Mouse (Mus musculus) erythroblast, embryonic 14.5 days (primary cell): ENCODE results near the gene Rad23b. TPM values are rescaled to one million over a fixed set of nuclear protein-coding genes. Genes with fewer than 3 reads are reported as not detected.

ENCODE experiments used
- H3K27me3 ChIP-seq: 2 replicates; pipeline ENCODE4 v1.6.1; 2012; ENCODE audit warnings: inconsistent platforms; ENCODE audit not compliant: control insufficient read depth
- H3K36me3 ChIP-seq: 2 replicates; pipeline ENCODE4 v1.6.1; 2012; ENCODE audit warnings: mild to moderate bottlenecking, inconsistent platforms; ENCODE audit not compliant: control insufficient read depth
- H3K4me1 ChIP-seq: 2 replicates; pipeline ENCODE4 v1.6.1; 2012; ENCODE audit warnings: inconsistent platforms; ENCODE audit not compliant: control insufficient read depth
- H3K4me3 ChIP-seq: replicated peaks from 2 replicates; pipeline ENCODE3; 2012; ENCODE audit warnings: moderate library complexity, mild to moderate bottlenecking, inconsistent platforms
- H3K9me3 ChIP-seq: 2 replicates; pipeline ENCODE4 v1.6.1; 2012; ENCODE audit warnings: low read length, inconsistent platforms, mixed read lengths; ENCODE audit not compliant: control insufficient read depth
- GATA1 ChIP-seq: IDR thresholded peaks from 2 replicates; pipeline ENCODE4 v1.6.1; 2012; ENCODE audit warnings: low read length, inconsistent platforms, mixed read lengths
- TAL1 ChIP-seq: IDR thresholded peaks from 3 replicates; pipeline ENCODE4 v1.6.1; 2012; ENCODE audit warnings: low read length, inconsistent platforms, mixed read lengths
- polyA plus RNA-seq: library from polyadenylated mRNA; stranded (reverse); fragments of >175 nt; gene quantifications from 2 replicates; pipeline ENCODE4 v1.2.3, GENCODE M21; 2012

Gene Rad23b
- polyA plus RNA-seq, 1 experiment: 9.2 TPM

GRCm38 (mm10) chr4:55370127-55370526 lies 20.3 kb downstream of the Rad23b start:
- Histone ChIP-seq H3K9me3 (no peaks in the 10 kb centered on the region), H3K36me3 (peaks cover 75% of the 10 kb centered on the region), H3K4me3 (no peak overlapping the region), H3K27me3 (no peaks in the 10 kb centered on the region), H3K4me1 (no peaks in the 10 kb centered on the region)
- TF ChIP-seq TAL1: no peak
- no peak for TF ChIP-seq GATA1

- Histone ChIP-seq H3K27me3 (no peaks in the 10 kb centered on the region), H3K4me3 (no peak overlapping the region), H3K4me1 (no peaks in the 10 kb centered on the region), H3K36me3 (peaks cover 78% of the 10 kb centered on the region), H3K9me3 (no peaks in the 10 kb centered on the region)
- TF ChIP-seq TAL1: no peak
- no peak for TF ChIP-seq GATA1
Observed at GRCm38 (mm10) chr4:55371355-55371754, 21.5 kb downstream of the Rad23b start.

- TF ChIP-seq TAL1 (no peak), GATA1 (no peak)
- peaks cover 92% of the 10 kb centered on the region for H3K36me3 ChIP-seq
- no peaks in the 10 kb centered on the region for H3K4me1 ChIP-seq
- no peak overlapping the region for H3K4me3 ChIP-seq
- H3K27me3 ChIP-seq: no peaks in the 10 kb centered on the region
- H3K9me3 ChIP-seq: no peaks in the 10 kb centered on the region
Observed at GRCm38 (mm10) chr4:55382350-55382749, 32.5 kb downstream of the Rad23b start.

- no peak overlapping the region for H3K4me3 ChIP-seq
- peaks cover 72% of the 10 kb centered on the region for H3K36me3 ChIP-seq
- no peaks in the 10 kb centered on the region for H3K9me3 ChIP-seq
- H3K27me3 ChIP-seq: no peaks in the 10 kb centered on the region
- no peaks in the 10 kb centered on the region for H3K4me1 ChIP-seq
- TF ChIP-seq GATA1 (no peak), TAL1 (no peak)
Observed at GRCm38 (mm10) chr4:55386768-55387167, 36.9 kb downstream of the Rad23b start.

GRCm38 (mm10) chr4:55391480-55391879 lies 41.6 kb downstream of the Rad23b start:
- Histone ChIP-seq H3K4me1 (no peaks in the 10 kb centered on the region), H3K4me3 (no peak overlapping the region), H3K9me3 (no peaks in the 10 kb centered on the region), H3K36me3 (peaks cover 36% of the 10 kb centered on the region), H3K27me3 (no peaks in the 10 kb centered on the region)
- TF ChIP-seq GATA1 (no peak), TAL1 (no peak)

- TF ChIP-seq GATA1 (no peak), TAL1 (no peak)
- Histone ChIP-seq H3K9me3 (no peaks in the 10 kb centered on the region), H3K27me3 (no peaks in the 10 kb centered on the region), H3K4me3 (no peak overlapping the region), H3K4me1 (no peaks in the 10 kb centered on the region), H3K36me3 (peaks cover 28% of the 10 kb centered on the region)
Observed at GRCm38 (mm10) chr4:55392445-55392844, 42.6 kb downstream of the Rad23b start.

GRCm38 (mm10) chr4:55397911-55398762 lies 48.3 kb downstream of the Rad23b start:
- no peak for TF ChIP-seq GATA1
- TF ChIP-seq TAL1: no peak
- Histone ChIP-seq H3K4me3 (no peak overlapping the region), H3K36me3 (no peaks in the 10 kb centered on the region), H3K9me3 (peaks cover 10% of the 10 kb centered on the region; the same call in 1 of the 2 replicates), H3K27me3 (no peaks in the 10 kb centered on the region), H3K4me1 (no peaks in the 10 kb centered on the region)

GRCm38 (mm10) chr4:55398901-55399300 lies 49.1 kb downstream of the Rad23b start:
- no peaks in the 10 kb centered on the region for H3K4me1 ChIP-seq
- no peak for TF ChIP-seq TAL1
- TF ChIP-seq GATA1: no peak
- H3K4me3 ChIP-seq: no peak overlapping the region
- H3K27me3 ChIP-seq: no peaks in the 10 kb centered on the region
- no peaks in the 10 kb centered on the region for H3K36me3 ChIP-seq
- H3K9me3 ChIP-seq: peaks cover 10% of the 10 kb centered on the region; the same call in 1 of the 2 replicates

- TF ChIP-seq GATA1: no peak
- no peak for TF ChIP-seq TAL1
- Histone ChIP-seq H3K9me3 (peaks cover 10% of the 10 kb centered on the region; the same call in 1 of the 2 replicates), H3K4me3 (no peak overlapping the region), H3K27me3 (no peaks in the 10 kb centered on the region), H3K4me1 (peaks cover 11% of the 10 kb centered on the region), H3K36me3 (no peaks in the 10 kb centered on the region)
Observed at GRCm38 (mm10) chr4:55405329-55405728, 55.5 kb downstream of the Rad23b start.
